Mouse (Mus musculus): ENCODE results near the gene Npy. TPM values are rescaled to one million over a fixed set of nuclear protein-coding genes. Genes with fewer than 3 reads are reported as not detected.

Npy gene
- polyA plus RNA-seq, 1 experiment from 2014 or later = 16.0 TPM

- 32% methylated on average over 6 of the region's 6 CpGs for WGBS
- Histone ChIP-seq H3K9ac (ENCODE audit: low read depth, low read length) (no peak overlapping the region), H3K27ac (ENCODE audit: low read depth, low read length) (no peak overlapping the region), H3K4me3 (ENCODE audit: low read length) (no peak overlapping the region), H3K4me1 (ENCODE audit: control insufficient read depth, insufficient read depth, low read length) (peaks cover 13% of the 10 kb centered on the region; the same call in 1 of the 2 replicates), H3K9me3 (ENCODE audit: control insufficient read depth, low read length) (no peaks in the 10 kb centered on the region), H3K36me3 (ENCODE audit: control insufficient read depth, insufficient read depth, low read length) (no peaks in the 10 kb centered on the region), H3K27me3 (ENCODE audit: control insufficient read depth, insufficient read depth, low read length) (no peaks in the 10 kb centered on the region), H3K4me2 (replicated peaks; ENCODE audit: low read depth, low read length) (no peak overlapping the region)
- ATAC-seq (ENCODE audit: low FRiP score, low TSS enrichment) = no peak
Measured at GRCm38 (mm10) chr6:49867571-49867970, 45.1 kb downstream of the Npy start.

GRCm38 (mm10) chr6:49871071-49871470 is 48.6 kb downstream of the Npy start:
- H3K9ac ChIP-seq (ENCODE audit: low read depth, low read length) = no peak overlapping the region
- ATAC-seq (ENCODE audit: low FRiP score, low TSS enrichment) = no peak
- H3K27ac ChIP-seq (ENCODE audit: low read depth, low read length) = no peak overlapping the region
- peaks cover 22% of the 10 kb centered on the region; the same call in 1 of the 2 replicates for H3K4me1 ChIP-seq (ENCODE audit: control insufficient read depth, insufficient read depth, low read length)
- H3K36me3 ChIP-seq (ENCODE audit: control insufficient read depth, insufficient read depth, low read length) = no peaks in the 10 kb centered on the region
- no peaks in the 10 kb centered on the region for H3K9me3 ChIP-seq (ENCODE audit: control insufficient read depth, low read length)
- H3K27me3 ChIP-seq (ENCODE audit: control insufficient read depth, insufficient read depth, low read length) = no peaks in the 10 kb centered on the region
- no peak overlapping the region for H3K4me3 ChIP-seq (ENCODE audit: low read length)
- H3K4me2 ChIP-seq (replicated peaks; ENCODE audit: low read depth, low read length) = no peak overlapping the region
- 92% methylated on average over 6 of the region's 6 CpGs for WGBS

GRCm38 (mm10) chr6:49873556-49873955 is 51.0 kb downstream of the Npy start:
- peak; percentile 68; the same call in 1 of the 2 replicates for ATAC-seq (ENCODE audit: low FRiP score, low TSS enrichment)
- WGBS = 21% methylated on average over 1 of the region's 1 CpGs
- Histone ChIP-seq H3K4me3 (ENCODE audit: low read length) (no peak overlapping the region), H3K9ac (ENCODE audit: low read depth, low read length) (no peak overlapping the region), H3K36me3 (ENCODE audit: control insufficient read depth, insufficient read depth, low read length) (no peaks in the 10 kb centered on the region), H3K4me1 (ENCODE audit: control insufficient read depth, insufficient read depth, low read length) (peaks cover 10% of the 10 kb centered on the region; the same call in 1 of the 2 replicates), H3K27ac (ENCODE audit: low read depth, low read length) (no peak overlapping the region), H3K27me3 (ENCODE audit: control insufficient read depth, insufficient read depth, low read length) (no peaks in the 10 kb centered on the region), H3K4me2 (replicated peaks; ENCODE audit: low read depth, low read length) (no peak overlapping the region), H3K9me3 (ENCODE audit: control insufficient read depth, low read length) (no peaks in the 10 kb centered on the region)

GRCm38 (mm10) chr6:49875160-49875559 is 52.6 kb downstream of the Npy start:
- no peaks in the 10 kb centered on the region for H3K36me3 ChIP-seq (ENCODE audit: control insufficient read depth, insufficient read depth, low read length)
- no peak overlapping the region for H3K4me3 ChIP-seq (ENCODE audit: low read length)
- WGBS = 93% methylated on average over 2 of the region's 2 CpGs
- ATAC-seq (ENCODE audit: low FRiP score, low TSS enrichment) = no peak
- H3K27me3 ChIP-seq (ENCODE audit: control insufficient read depth, insufficient read depth, low read length) = no peaks in the 10 kb centered on the region
- H3K9ac ChIP-seq (ENCODE audit: low read depth, low read length) = no peak overlapping the region
- no peaks in the 10 kb centered on the region for H3K9me3 ChIP-seq (ENCODE audit: control insufficient read depth, low read length)
- H3K27ac ChIP-seq (ENCODE audit: low read depth, low read length) = no peak overlapping the region
- H3K4me2 ChIP-seq (replicated peaks; ENCODE audit: low read depth, low read length) = no peak overlapping the region
- H3K4me1 ChIP-seq (ENCODE audit: control insufficient read depth, insufficient read depth, low read length) = peaks cover 10% of the 10 kb centered on the region; the same call in 1 of the 2 replicates

DNA sequence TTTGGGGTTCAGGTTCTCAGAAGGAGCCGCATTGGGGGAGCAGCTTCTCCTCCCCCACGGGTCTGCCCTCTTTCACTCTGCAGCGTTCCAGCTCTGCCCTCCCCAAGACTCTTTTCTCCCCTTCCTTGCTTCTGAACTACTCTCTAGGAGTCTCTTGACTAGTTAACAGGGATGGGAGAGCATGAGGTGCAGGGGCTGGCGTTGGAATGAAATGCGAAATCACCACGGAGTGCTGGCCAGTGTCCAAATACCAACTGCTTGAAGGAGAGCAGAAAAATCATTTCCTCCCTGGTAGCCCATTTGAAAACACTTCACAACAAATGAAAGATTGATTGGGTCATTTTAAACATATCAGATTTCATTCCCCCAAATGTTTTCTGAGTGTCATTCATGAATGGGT is 53.3 kb downstream of the Npy start:
- Histone ChIP-seq H3K9me3 (ENCODE audit: control insufficient read depth, low read length) (no peaks in the 10 kb centered on the region), H3K9ac (ENCODE audit: low read depth, low read length) (no peak overlapping the region), H3K27ac (ENCODE audit: low read depth, low read length) (no peak overlapping the region), H3K4me3 (ENCODE audit: low read length) (no peak overlapping the region), H3K27me3 (ENCODE audit: control insufficient read depth, insufficient read depth, low read length) (no peaks in the 10 kb centered on the region), H3K4me2 (replicated peaks; ENCODE audit: low read depth, low read length) (no peak overlapping the region), H3K4me1 (ENCODE audit: control insufficient read depth, insufficient read depth, low read length) (peaks cover 10% of the 10 kb centered on the region; the same call in 1 of the 2 replicates), H3K36me3 (ENCODE audit: control insufficient read depth, insufficient read depth, low read length) (no peaks in the 10 kb centered on the region)
- WGBS = 60% methylated on average over 6 of the region's 6 CpGs
- no peak for ATAC-seq (ENCODE audit: low FRiP score, low TSS enrichment)

Measured in kidney, embryonic 14.5 days (tissue).